Mouse (Mus musculus) small intestine, adult 2 months (tissue): ENCODE measurements around the gene Xylt1.

Experiments
- CTCF ChIP-seq: fragments of 200-500 bp; IDR thresholded peaks from 2 replicates; pipeline ENCODE4 v1.5.1; 2012; ENCODE audit warnings: low read depth, mild to moderate bottlenecking, control low read depth, inconsistent platforms, low read length, moderate library complexity, mixed read lengths; ENCODE audit not compliant: insufficient replicate concordance, insufficient read length; ENCODE audit errors: extremely low read depth
- POLR2A ChIP-seq: fragments of 200-500 bp; IDR thresholded peaks from 2 replicates; pipeline ENCODE4 v1.6.1; 2012; ENCODE audit warnings: low read depth, mild to moderate bottlenecking, control low read depth, inconsistent platforms, low read length, moderate library complexity

GRCm38 (mm10) chr7:117397877-117398276, 17.1 kb downstream of the Xylt1 start:
- no peak for TF ChIP-seq CTCF
- TF ChIP-seq POLR2A, result no peak
